Mouse (Mus musculus) layer of hippocampus, adult 8-10 months (tissue): ENCODE results near the gene Rora. TPM values are rescaled to one million over a fixed set of nuclear protein-coding genes. Genes with fewer than 3 reads are reported as not detected.
A peak's percentile ranks its signal among the peaks of the same experiment; 100 is the strongest.

ENCODE experiments used
- DNase-seq, 2 experiments: peaks; one replicate each; pipeline ENCODE4 v3.0.0; 2022; ENCODE audit warnings: low spot score in 2 of 2
- total RNA-seq, 4 experiments: library from RNA; stranded (reverse); gene quantifications; 2 replicates each; pipeline ENCODE4 v1.2.4; 2022

Gene Rora
- total RNA-seq, 4 experiments from 2014 or later, result 35.1 to 41.5 (median 36.6) TPM

GRCm38 (mm10) chr9:69288586-69288985 lies 635.0 kb downstream of the Rora start:
- no peak for DNase-seq

GRCm38 (mm10) chr9:69289056-69290017 lies 635.8 kb downstream of the Rora start:
- DNase-seq, result peak; percentile 65 to 73

GRCm38 (mm10) chr9:69290018-69290880 lies 636.7 kb downstream of the Rora start:
- DNase-seq, result no peak

- no peak for DNase-seq
Measured at GRCm38 (mm10) chr9:69290881-69291450, 637.4 kb downstream of the Rora start.

- DNase-seq, result no peak
Measured at GRCm38 (mm10) chr9:69291451-69291850, 637.9 kb downstream of the Rora start.

- DNase-seq, result no peak
Measured at GRCm38 (mm10) chr9:69292353-69292752, 638.8 kb downstream of the Rora start.

- no peak for DNase-seq
Measured at GRCm38 (mm10) chr9:69292776-69293687, 639.4 kb downstream of the Rora start.

- no peak for DNase-seq
Measured at GRCm38 (mm10) chr9:69293688-69294074, 640.1 kb downstream of the Rora start.

- DNase-seq, result no peak
Measured at GRCm38 (mm10) chr9:69294426-69294825, 640.8 kb downstream of the Rora start.

GRCm38 (mm10) chr9:69294856-69295255 lies 641.3 kb downstream of the Rora start:
- no peak for DNase-seq

GRCm38 (mm10) chr9:69295826-69296225 lies 642.2 kb downstream of the Rora start:
- no peak for DNase-seq

GRCm38 (mm10) chr9:69296418-69296817 lies 642.8 kb downstream of the Rora start:
- DNase-seq, result peak in 1 of 2 experiments; percentile 42

GRCm38 (mm10) chr9:69297766-69298375 lies 644.3 kb downstream of the Rora start:
- no peak for DNase-seq

- DNase-seq, result no peak
Measured at GRCm38 (mm10) chr9:69298566-69299335, 645.2 kb downstream of the Rora start.

GRCm38 (mm10) chr9:69299484-69299883 lies 645.9 kb downstream of the Rora start:
- no peak for DNase-seq

- DNase-seq, result no peak
Measured at GRCm38 (mm10) chr9:69300296-69300695, 646.7 kb downstream of the Rora start.

- peak; percentile 35 to 42 for DNase-seq
Measured at GRCm38 (mm10) chr9:69301445-69301844, 647.9 kb downstream of the Rora start.

GRCm38 (mm10) chr9:69301955-69302354 lies 648.4 kb downstream of the Rora start:
- DNase-seq, result no peak

GRCm38 (mm10) chr9:69302846-69303245 lies 649.3 kb downstream of the Rora start:
- no peak for DNase-seq
